Mouse (Mus musculus): ENCODE measurements around the gene Lct. TPM values are rescaled to one million over a fixed set of nuclear protein-coding genes. Genes with fewer than 3 reads are reported as not detected.

Lct gene
- polyA plus RNA-seq, 1 experiment from 2014 or later, result 0.12 TPM

Other genes with a start within 250 kb of the Lct start
- gene Zranb3, start 225.3 kb downstream of the Lct start, polyA plus RNA-seq (2016; fragmentation: Nextera tagmentation; extraction: Ambion mirVana), result 17.5 and 19.2 TPM in 2 replicates
- 79.8 and 82.2 TPM in 2 replicates for gene R3hdm1, start 225.0 kb downstream of the Lct start, polyA plus RNA-seq (2016; fragmentation: Nextera tagmentation; extraction: Ambion mirVana)
- 54.9 and 62.5 TPM in 2 replicates for gene Ubxn4, start 84.4 kb downstream of the Lct start, polyA plus RNA-seq (2016; fragmentation: Nextera tagmentation; extraction: Ambion mirVana)
- gene Mcm6, start 31.3 kb upstream of the Lct start, polyA plus RNA-seq (2016; fragmentation: Nextera tagmentation; extraction: Ambion mirVana), result 378 and 390 TPM in 2 replicates
- gene Dars, start 89.0 kb upstream of the Lct start, polyA plus RNA-seq (2016; fragmentation: Nextera tagmentation; extraction: Ambion mirVana), result 186 and 191 TPM in 2 replicates